Mouse (Mus musculus) cerebellum, adult 2 months (tissue): Measurements from ENCODE around the gene Hoxa6.

Source experiments
- CTCF ChIP-seq: fragments of 200-500 bp; IDR thresholded peaks from 2 replicates; pipeline ENCODE4 v1.5.1; 2011; ENCODE audit warnings: low read depth, mild to moderate bottlenecking, control low read depth, low read length, moderate library complexity, borderline replicate concordance; ENCODE audit not compliant: insufficient read depth
- POLR2A ChIP-seq: fragments of 200-500 bp; IDR thresholded peaks from 2 replicates; pipeline ENCODE4 v1.6.1; 2011; ENCODE audit warnings: low read length, control low read depth, borderline replicate concordance; ENCODE audit not compliant: insufficient read depth

DNA sequence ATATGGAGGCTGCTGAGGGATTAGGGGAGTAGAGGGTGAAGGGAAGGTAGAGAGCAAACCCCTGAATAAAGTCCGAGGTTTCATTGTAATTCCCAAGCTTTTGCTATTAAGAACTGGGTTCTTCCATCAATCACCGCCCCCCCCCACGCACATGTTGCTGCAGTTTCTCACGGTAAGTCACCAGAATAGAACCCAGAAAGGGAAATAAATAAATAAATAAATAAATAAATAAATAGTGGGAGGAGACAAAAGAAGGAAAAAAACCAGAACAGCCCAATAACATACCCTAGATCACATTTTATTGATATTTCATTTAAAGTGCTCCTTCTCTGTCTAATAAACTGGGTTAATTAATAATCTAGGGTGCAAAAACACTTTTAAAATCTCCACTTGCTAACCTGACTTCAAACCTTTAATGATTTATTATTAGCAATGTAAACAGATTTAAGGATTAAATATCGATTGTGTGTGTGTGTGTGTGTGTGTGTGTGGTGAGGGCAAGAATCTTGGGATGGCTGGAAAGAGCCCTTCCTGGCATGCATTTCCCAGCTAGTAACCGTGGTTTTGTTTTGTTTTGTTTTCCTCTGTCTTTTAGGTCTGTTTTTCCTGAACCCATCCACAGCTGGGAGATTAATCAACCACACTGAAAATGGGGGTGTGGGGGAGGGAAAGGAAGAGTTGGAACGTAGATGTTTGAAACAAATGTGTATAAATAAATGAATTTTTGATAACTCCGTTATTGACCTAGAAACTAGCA, 47.0 kb downstream of the Hoxa6 start:
- TF ChIP-seq POLR2A (no peak), CTCF (no peak)
